ENCODE assay signal across 9 mouse cellular contexts in genomic region chr4:115133621-115134295, GRCm38 (mm10). TPM values are rescaled to one million over a fixed set of nuclear protein-coding genes. Genes with fewer than 3 reads are reported as not detected.
DNase-seq lines count a peak whose midpoint lies in the region; ATAC-seq and TF ChIP-seq lines count a peak whose summit lies in the region.
"Had no signal": no experiment of that assay in that cellular context is flagged by ENCODE, and none has a peak within 500 bp of the region (broad histone marks: within the 10 kb centered on the region; RNA-seq: fewer than 3 reads in every experiment).

TSS of gene Cyp4x1 (minus strand) at chr4:115134281.

- no peak for DNase-seq in heart, adult 2 months
- peak; percentile 41 to 56 for DNase-seq in cerebellum, postnatal 4 days (ENCODE audit: low spot score in 2 of 2)
- DNase-seq in left cerebral cortex, postnatal 14 days (ENCODE audit: low spot score in 2 of 2): peak; percentile 79 to 88
- DNase-seq in retina, embryonic 14.5 days (ENCODE audit: low spot score): peak; percentile 65
- no peak for DNase-seq in adrenal gland, postnatal 4 days (ENCODE audit: low spot score in 2 of 2)
- no peak for DNase-seq in thymus, postnatal 10 days (ENCODE audit: low spot score in 2 of 2)

- no peak for TF ChIP-seq EP300 in heart, adult 2 months (IDR thresholded peaks at IDR 0.05; ENCODE audit: insufficient read depth, low read depth, low read length)

- no peak for ATAC-seq in heart, embryonic 16.5 days (replicated peaks; ENCODE audit: extremely low read depth, insufficient read depth, low FRiP score)
- ATAC-seq in hematopoietic stem cell, adult 5-6 weeks (replicated peaks in 1 of 2; ENCODE audit: insufficient read depth in 1 of 2, low FRiP score in 2 of 2, low TSS enrichment in 1 of 2, low read depth in 1 of 2, poor library complexity in 2 of 2, severe bottlenecking in 2 of 2): peak; percentile 17 to 48; a peak in 2 of 4 replicates

- no peak within 1 kb of the TSS for H3K9ac ChIP-seq in heart, embryonic 16.5 days (ENCODE audit: low read length)
- no peak within 1 kb of the TSS for H3K9ac ChIP-seq in heart, adult 2 months (ENCODE audit: low read depth, low read length)

- H3K27me3 ChIP-seq in heart, embryonic 16.5 days (ENCODE audit: control insufficient read depth, insufficient read depth, low read length): peaks cover 16% of the 10 kb centered on the region
- no peaks in the 10 kb centered on the region; the same call in 1 of the 2 replicates for H3K27me3 ChIP-seq in heart, adult 2 months (ENCODE audit: control insufficient read depth, insufficient read depth, low read length)

- H3K79me2 ChIP-seq in heart, adult 2 months (replicated peaks; ENCODE audit: control insufficient read depth, insufficient read depth, low read length): no peaks in the 10 kb centered on the region

- WGBS in heart, embryonic 16.5 days: 2% methylated on average over 29 of the region's 29 CpGs
- 2% methylated on average over 29 of the region's 29 CpGs for WGBS in heart, adult 2 months

- H3K27ac ChIP-seq in heart, embryonic 16.5 days (ENCODE audit: low read length): no peak within 1 kb of the TSS
- no peak within 1 kb of the TSS for H3K27ac ChIP-seq in heart, adult 2 months

- no peak for TF ChIP-seq POLR2A in heart, adult 2 months (IDR thresholded peaks at IDR 0.05; ENCODE audit: insufficient read depth, low read depth, low read length)

- H3K4me3 ChIP-seq in heart, embryonic 16.5 days (ENCODE audit: low read length): peak within 1 kb of the TSS; percentile 15
- H3K4me3 ChIP-seq in heart, adult 2 months: no peak within 1 kb of the TSS

- intact Hi-C loops in heart, adult 2 months (cut with DNase I): no loop called here
- intact Hi-C loops in left cerebral cortex, postnatal 14 days (cut with DNase I): no loop called here

- H3K36me3 ChIP-seq in heart, embryonic 16.5 days (ENCODE audit: control insufficient read depth, insufficient read depth): no peaks in the 10 kb centered on the region
- no peaks in the 10 kb centered on the region for H3K36me3 ChIP-seq in heart, adult 2 months (ENCODE audit: control insufficient read depth, insufficient read depth, low read length)

- peak within 1 kb of the TSS; percentile 44 for H3K4me2 ChIP-seq in heart, embryonic 16.5 days (ENCODE audit: low read depth, low read length)

- TF ChIP-seq CTCF in heart, adult 2 months (IDR thresholded peaks at IDR 0.05): no peak

- H3K9me3 ChIP-seq in heart, embryonic 16.5 days (replicated peaks; ENCODE audit: control insufficient read depth, low read length): no peaks in the 10 kb centered on the region

- H3K4me1 ChIP-seq in heart, embryonic 16.5 days (ENCODE audit: control insufficient read depth, insufficient read depth, low read length): peaks cover 8% of the 10 kb centered on the region
- no peaks in the 10 kb centered on the region for H3K4me1 ChIP-seq in heart, adult 2 months (ENCODE audit: control insufficient read depth, insufficient read depth, low read length)

RNA-seq across cellular contexts. Expression of gene Cyp4x1, which starts in this region (rescaled TPM):
- not detected in 2 replicates for polyA plus RNA-seq in heart, embryonic 16.5 days (2015; fragmentation: Nextera tagmentation; extraction: Ambion mirVana)
- not detected for total RNA-seq in heart, adult 2 months (2021)
- 0.03 TPM in 1 of 2 replicates, not detected in the other for polyA plus RNA-seq in heart, adult 2 months (2012; rRNA removed)
- not detected in 2 replicates for total RNA-seq in hematopoietic stem cell, adult 5-6 weeks (2017)
- total RNA-seq in left cerebral cortex, postnatal 14 days (2021): 10 to 100 TPM; 15.1 to 16.1 TPM
- under 1 TPM; 0.23 to 0.28 TPM for total RNA-seq in adrenal gland, postnatal 4 days (2021)
- total RNA-seq: CH12.LX had no signal

Comparison
In these comparisons a context has a peak if more than half of its experiments do, and no peak if none do; other contexts are left out.
1. RNA of gene Cyp4x1 (total RNA-seq): 15.1 to 16.1 TPM in left cerebral cortex, postnatal 14 days; 0.23 to 0.28 TPM in adrenal gland, postnatal 4 days, not detected in heart, adult 2 months and not detected in hematopoietic stem cell, adult 5-6 weeks; every median in the first group is over 10 times any median in the second.
2. Peak in ATAC-seq in hematopoietic stem cell, adult 5-6 weeks; RNA of the gene not detected or under 1 TPM.
3. DNase-seq: peak in cerebellum, postnatal 4 days (2 of 2), left cerebral cortex, postnatal 14 days (2 of 2) and retina, embryonic 14.5 days (single experiment); none in heart, adult 2 months (0 of 2), adrenal gland, postnatal 4 days (0 of 2) and thymus, postnatal 10 days (0 of 2).